Mouse (Mus musculus): Measurements from ENCODE around the gene Rgl3. TPM values are rescaled to one million over a fixed set of nuclear protein-coding genes. Genes with fewer than 3 reads are reported as not detected.

Rgl3 gene
- not detected in 2 replicates for total RNA-seq (2017)

DNA sequence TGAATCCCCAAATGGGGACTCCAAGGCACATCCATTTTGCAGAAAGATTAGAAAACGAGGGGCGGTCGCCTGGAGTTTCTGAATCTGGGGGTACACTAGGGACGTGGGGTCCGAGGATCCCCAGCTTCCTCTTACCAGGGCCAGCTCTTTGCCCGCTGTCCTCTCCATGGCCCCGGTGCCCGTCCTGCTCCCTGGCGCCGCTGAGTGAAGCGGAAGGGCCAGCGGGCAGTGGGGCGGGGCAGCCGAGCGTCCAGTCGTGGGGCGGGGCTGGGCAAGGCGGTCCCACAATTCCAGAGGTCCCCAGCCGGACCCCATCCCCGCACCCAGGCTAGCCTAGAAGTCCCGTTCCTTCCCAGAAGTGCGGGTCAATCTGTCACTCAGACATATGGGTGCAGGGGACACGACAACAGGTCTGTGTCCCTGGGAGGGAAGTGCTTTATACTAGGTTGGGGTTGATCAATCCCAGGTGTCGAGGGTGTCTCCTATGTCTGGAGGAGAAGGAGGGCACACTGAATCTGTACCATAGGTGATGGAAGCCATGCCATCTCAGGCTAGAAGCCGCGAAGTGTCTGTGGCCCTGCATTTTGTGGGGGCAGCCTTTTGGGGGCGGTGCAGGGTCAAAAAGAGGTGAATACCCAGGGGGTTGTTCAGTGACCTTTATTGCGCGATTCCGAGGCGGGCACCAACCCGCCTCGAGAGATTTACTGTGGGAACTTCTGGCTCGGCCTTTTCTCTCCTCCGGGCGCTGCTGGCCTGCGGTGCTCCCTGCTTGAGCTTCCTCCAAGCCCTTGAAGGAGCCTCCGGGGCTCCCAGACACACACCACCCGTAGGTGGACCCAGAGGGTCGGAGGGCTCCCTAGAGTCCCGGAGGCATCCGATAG lies at the start of gene Rgl3:
Gene Rgl3, minus strand, starts transcription at position 217 of the 881 bp plus-strand sequence.
- ATAC-seq (replicated peaks; ENCODE audit: low read depth, poor library complexity, severe bottlenecking): no peak

DNA sequence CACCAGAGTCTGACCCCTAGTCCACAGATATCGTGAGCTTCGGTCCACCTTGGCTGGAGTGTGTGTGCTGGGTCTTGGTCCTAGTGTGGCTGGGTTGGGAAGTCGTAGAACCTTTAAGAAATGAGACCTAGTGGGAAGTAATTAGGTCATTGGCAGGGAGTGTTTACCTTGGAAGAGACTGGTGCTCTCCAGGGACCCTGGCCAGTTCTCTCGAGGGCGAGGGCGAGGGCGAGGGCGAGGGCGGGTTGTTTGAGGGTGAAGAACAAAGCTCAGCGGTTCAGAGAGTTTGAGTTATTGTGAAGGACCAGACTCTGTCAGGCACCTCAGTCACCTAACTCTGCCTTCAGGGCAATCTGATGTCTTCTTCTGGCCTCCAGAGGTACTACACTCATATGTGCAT lies 48.6 kb upstream of the Rgl3 start:
- ATAC-seq (replicated peaks; ENCODE audit: low read depth, poor library complexity, severe bottlenecking): no peak

DNA sequence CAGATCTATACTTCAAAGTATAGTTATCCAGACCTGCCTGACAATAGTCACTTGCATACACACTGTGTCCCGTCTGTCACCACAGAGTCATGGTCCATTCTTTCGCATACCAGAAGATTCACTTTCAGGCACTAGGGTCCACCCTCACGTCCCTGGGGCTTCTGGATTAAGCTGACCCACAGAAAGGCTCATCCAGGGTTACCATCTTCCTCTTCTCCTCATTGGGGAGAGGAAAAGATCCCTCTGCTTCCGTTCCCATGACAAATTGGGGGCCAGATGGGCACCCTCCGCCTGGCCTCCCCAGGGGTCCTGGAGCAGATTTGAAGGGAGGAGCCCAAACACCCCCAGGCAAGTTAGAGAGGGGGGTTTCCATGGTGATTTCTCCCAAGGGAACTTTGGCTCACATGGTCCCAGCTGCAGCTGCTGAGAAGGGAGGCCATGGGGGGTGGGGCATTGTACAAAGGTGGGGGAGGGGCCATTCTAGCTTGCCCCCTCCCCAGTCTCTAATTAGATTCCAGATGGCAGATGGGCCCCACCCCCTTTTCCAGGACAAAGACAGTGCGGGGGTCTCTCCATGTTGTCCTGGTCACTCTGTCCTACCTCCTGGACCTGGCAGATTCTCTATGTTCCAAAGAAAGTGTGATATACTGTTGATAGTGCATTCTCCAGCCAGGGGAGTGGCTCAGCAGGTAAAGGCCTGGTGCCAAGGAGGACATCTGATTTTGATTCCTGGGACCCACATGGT lies 46.2 kb upstream of the Rgl3 start:
- no peak for ATAC-seq (replicated peaks; ENCODE audit: low read depth, poor library complexity, severe bottlenecking)

DNA sequence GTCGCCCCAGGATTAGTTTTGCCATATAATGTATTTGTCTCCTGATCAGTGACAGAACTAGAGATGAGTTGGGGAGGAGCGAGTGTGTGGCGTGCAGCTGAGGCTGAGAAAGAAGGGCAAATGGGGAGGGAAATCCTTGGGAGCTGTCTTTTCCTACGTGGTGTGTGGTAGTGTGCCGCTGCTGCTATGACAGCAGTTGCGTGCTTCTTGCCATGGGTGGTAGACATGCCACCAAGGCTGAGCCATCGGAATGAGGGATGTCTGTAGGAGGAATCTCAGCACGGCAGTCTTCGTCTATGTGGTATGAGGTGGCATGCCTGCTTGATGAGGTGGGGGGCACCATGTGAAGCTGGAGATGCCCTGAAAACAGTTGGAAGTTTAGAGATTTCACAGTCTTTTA lies 41.1 kb upstream of the Rgl3 start:
- ATAC-seq (replicated peaks; ENCODE audit: low read depth, poor library complexity, severe bottlenecking): no peak

DNA sequence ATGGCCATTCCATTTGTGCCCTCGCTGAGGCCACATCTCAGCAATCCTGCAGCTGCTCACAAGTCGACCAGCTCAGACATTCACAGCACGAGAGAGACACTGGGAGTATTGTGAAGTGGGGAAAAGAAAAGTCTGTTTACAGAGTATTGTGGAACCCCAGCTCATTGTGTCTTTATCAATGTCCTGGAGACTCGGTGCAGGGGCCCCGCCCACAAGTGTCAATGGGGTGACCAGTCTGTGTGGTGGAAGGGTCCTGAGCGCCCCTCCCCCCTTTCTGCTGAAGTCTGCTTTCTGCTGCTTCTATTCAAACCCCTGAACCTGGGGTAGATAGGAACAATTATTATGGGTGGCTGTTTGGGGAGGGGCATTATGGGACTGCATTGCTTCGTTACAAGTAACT lies 39.2 kb upstream of the Rgl3 start:
- ATAC-seq (replicated peaks; ENCODE audit: low read depth, poor library complexity, severe bottlenecking): no peak

DNA sequence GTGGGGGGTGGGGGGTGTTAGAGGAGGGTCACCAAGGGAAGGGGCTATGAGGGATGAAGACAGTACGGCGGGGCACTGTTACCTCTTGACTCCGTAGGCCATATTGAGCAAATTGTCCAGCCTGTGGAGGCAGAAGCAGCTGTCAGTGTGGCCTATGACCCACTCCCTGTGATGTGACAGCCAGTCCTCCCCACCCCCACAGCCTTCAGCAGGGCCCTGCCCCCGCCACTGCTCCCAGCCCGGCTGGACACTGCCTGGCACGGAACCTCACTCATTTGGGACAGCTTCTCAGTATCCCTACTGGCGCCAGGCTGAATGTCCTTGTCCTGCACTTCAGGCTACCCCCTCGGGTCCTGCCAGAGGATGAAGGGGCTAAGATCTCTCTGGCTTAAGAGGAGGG lies 35.3 kb upstream of the Rgl3 start:
- no peak for ATAC-seq (replicated peaks; ENCODE audit: low read depth, poor library complexity, severe bottlenecking)

DNA sequence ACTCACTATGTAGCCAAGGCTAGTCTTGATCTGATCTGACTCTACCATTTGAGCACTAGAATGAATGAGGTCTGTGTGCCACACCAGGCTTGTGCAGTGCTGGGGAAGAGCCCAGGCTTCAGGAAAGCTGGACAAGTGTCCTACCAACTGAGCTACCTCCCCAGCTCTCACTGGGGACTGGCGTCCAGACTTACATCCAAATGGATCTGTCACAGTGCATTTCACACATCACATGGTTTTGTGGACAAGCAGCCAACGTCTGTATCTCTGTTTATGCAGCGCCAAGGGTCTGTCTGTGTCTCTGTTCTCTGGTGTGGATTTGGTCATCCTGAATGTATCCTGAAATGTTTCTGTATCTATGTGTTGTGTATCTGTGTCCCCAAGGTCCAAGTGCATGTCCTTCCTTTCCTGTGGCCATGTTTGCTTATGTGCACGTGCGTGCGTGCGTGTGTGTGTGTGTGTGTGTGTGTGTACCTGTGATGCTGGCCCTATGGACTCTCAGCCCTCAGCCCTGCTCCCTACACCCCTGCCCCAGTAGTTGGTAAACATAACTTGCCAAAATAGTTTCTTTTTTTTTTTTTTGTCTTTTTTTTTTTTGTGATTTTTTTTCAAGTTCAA lies 28.1 kb upstream of the Rgl3 start:
- ATAC-seq (replicated peaks; ENCODE audit: low read depth, poor library complexity, severe bottlenecking): no peak

DNA sequence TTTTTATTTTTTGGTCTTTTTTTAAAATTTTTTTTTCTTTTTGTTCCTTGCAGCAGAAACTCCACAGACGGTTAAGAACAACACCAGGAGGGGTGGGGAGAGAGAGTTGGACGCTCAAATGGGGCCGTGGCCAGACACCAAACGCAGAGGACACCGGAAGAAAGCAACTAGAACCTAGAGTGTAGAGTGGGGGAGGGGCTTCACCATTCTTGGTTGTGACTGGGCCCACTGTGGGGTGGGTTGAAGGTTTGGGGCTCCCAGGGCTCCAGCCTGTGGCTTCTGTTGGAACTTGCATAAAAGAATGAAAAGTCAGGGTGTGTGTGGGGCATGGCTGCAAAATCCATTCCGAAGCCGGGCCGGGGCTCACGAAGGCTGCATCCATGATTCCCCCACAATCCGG lies 27.0 kb upstream of the Rgl3 start:
- ATAC-seq (replicated peaks; ENCODE audit: low read depth, poor library complexity, severe bottlenecking): no peak

DNA sequence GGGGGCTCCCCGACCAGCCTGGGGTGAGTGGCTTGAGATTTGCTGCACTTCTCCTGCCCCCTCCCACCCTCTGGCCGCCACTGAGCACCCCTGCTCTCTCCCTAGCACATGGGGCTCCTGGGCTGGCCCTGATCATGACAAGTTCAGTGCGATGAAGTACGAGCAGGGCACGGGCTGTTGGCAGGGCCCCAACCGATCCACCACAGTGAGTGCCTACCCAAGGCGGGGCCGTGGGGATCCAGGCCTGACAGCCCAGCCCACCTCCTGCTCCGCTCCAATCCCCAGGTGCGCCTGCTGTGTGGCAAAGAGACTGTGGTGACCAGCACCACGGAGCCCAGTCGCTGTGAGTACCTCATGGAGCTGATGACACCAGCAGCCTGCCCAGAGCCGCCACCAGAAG lies 23.5 kb upstream of the Rgl3 start:
- no peak for ATAC-seq (replicated peaks; ENCODE audit: low read depth, poor library complexity, severe bottlenecking)

DNA sequence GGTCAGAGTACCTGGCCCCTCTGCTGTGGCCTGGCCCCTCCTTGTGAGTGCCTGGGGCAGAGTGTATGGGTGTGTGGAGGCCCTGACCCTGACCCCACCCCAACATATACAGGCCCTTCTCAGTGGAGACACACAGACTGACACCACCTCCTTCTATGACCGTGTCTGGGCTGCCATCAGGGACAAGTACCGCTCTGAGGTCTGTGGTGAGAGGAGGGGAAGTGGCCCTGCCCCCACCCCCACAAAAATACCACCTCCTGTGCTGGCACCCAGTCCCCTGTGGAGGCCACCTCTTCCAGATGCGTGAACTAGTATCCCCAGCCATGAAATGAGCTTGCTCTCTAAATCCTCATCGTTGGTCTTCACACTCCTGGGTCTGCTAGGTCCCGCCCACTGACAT lies 21.8 kb upstream of the Rgl3 start:
- no peak for ATAC-seq (replicated peaks; ENCODE audit: low read depth, poor library complexity, severe bottlenecking)

DNA sequence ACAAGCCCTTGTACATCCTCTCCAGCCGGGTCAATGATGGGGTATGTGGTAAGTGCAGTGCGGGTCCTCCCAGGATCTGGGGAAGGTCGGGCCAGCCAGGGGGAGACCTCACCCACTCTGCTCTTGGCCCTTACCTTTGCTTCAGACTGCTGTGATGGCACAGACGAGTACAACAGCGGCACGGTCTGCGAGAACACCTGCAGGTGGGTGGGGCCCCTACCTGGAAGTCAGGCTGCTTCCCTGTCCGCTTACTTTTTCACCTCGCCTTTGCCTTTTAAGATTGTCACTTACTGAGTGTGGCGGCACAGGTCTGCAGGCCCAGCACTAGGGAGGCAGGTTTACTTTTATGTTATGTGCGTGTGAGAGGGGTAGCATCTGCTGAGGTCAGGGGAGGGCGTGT lies 15.3 kb upstream of the Rgl3 start:
- no peak for ATAC-seq (replicated peaks; ENCODE audit: low read depth, poor library complexity, severe bottlenecking)

DNA sequence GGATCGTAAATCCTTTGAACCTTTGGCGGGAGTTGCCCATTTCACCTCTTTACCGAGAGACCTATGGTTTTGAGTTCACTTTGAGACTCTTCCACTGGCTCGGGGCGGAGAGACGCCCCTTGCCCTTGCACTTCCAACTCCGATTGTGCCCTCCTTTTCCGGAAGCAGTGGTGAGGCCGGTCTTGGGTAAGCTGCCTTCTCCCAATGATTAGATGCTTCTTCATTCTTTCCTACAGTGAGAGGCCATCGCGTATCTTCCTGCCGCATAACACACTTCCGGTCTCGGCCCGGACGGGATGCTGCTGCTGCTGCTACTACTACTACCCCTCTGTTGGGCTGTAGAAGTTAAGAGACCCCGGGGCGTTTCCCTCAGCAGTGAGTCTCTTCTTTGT lies 13.9 kb upstream of the Rgl3 start:
- ATAC-seq (replicated peaks; ENCODE audit: low read depth, poor library complexity, severe bottlenecking): peak; percentile 46

DNA sequence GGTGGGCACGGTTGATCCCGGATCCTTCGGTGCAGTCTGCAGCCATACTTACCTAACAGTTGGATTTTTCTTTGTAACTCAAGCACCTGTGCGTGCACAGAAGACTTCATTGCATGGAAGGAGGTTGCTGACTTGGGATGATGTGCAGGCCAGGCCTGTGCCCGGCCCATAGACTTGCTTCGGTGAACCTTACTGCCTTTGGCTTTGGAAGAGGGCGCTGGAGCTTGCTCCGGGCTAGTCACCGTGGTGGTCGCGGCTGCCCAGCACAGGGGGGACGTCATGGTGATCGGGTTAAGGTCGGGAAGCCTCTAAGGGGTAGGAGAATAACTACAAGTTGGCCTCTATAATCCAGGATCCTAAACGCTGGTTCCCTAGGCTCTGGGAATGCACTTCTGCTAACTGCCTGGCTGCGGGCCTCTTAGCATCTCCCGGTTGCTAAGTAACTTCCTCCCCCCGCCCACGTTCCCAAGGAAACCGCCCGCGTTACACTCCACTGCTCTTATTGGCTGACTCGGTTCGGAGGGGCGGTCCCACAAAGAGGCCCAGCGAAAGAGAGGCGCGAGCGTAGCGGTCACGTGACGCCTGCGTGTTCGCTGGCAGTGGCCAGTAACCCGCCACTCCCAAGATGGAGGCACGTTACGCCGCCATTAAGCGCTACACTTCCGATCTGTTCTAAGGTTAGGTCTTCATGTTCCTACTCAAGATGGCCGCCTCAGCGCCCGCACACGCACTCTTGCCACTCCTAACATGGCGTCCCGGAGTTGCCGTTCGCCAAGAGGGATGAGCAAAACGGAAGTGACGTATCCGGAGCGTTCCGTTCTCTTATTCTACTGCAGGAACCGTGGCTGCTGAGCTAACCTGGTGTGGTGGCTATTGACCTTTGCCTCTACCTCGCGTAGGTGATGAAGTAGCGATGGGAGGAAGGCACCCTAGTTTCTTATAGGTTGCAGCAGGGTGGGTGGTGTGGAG lies 13.2 kb upstream of the Rgl3 start, which contains the start of the genes Ccdc151 and Prkcsh:
Gene Ccdc151, minus strand, starts transcription at position 441 of the 969 bp plus-strand sequence.
Gene Prkcsh, plus strand, starts transcription at position 613 of the 969 bp plus-strand sequence.
- peak; percentile 95 for ATAC-seq (replicated peaks; ENCODE audit: low read depth, poor library complexity, severe bottlenecking)

DNA sequence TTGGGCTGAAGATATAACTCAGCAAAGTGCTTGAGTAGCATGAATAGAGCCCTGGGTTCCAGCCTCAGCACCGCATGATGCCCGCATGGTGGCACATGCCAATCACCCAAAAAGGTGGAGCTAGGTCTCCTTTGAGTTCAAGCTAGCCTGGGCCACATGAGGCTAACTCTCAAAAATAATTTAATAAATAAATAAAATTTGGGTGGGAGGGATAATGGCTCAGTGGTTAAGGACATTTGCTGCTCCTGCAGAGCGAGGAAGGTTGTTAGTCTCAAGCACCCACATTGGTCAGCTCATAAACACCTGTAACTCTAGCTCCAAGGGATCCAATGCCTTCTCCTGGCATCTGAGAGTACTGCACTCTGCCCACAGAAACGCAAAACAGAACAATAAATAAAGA lies 12.4 kb upstream of the Rgl3 start:
- no peak for ATAC-seq (replicated peaks; ENCODE audit: low read depth, poor library complexity, severe bottlenecking)

DNA sequence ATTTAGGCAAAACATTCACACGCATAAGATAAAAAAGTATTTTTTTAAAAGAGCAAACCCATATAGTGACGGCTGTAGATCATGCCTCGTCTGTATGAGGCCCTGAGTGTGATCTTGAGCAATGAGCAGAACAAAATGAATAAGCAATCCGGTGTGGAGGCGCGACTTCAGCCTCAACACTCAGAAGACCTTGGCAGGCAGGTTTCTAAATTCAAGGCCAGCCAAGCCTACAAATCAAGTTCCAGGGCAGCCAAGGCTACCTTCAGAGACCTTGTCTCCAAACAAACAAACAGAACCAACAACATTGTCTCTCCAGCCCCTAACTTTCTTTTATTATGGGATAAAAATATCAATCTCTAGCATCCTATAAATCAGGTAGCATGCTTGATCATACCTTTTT lies 11.1 kb upstream of the Rgl3 start:
- ATAC-seq (replicated peaks; ENCODE audit: low read depth, poor library complexity, severe bottlenecking): no peak

DNA sequence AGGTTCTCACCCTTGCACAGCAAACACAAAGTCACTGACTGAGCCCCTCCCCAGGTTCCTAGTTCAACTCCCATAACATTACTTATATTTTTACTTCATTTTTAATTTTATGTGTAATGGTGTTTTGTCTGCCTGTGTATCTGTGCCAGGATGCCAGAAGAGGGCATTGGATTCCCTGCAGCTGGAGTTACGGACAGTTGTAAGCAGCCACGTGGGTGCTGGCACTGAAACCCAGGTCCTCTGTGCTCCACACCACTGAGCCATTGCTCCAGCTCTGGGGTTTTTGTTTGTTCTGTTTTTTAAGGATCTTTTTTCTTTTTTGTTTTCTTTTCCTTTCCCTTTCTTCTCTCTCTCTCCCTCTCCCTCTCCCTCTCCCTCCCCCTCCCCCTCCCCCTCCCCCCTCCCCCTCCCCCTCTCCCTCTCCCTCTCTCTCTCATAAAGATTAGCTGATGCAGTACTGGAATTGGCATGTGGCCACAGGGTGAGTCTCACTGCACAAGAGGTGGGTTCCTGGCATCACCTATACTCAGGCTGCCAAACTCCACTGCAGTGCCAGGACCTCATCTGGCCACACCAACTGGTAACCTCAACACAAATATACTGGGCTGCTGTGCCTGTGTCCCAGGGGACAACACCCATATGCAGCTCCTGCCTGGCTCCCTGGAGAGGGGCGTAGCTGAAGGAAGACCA lies 7.1 kb upstream of the Rgl3 start:
- no peak for ATAC-seq (replicated peaks; ENCODE audit: low read depth, poor library complexity, severe bottlenecking)

DNA sequence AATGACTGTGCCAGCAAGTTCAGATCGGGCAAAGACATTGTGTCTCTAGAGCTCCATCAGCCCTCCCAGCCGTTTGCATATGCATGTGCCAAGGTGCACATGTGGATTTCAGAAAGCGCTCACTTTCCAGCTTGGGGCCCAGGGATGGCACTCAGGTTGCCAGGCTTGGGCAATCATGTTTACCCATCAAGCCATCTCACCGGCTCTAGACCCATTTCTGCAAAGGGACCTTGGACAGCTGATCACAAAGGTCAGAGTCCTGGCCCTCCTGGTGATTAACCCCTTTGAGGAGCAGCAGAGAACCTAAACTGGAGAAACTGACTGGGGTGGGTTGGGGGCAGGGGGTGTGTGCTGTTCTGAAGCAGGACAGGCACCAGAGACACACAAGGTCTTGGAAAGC lies 3.0 kb upstream of the Rgl3 start:
- ATAC-seq (replicated peaks; ENCODE audit: low read depth, poor library complexity, severe bottlenecking): no peak

DNA sequence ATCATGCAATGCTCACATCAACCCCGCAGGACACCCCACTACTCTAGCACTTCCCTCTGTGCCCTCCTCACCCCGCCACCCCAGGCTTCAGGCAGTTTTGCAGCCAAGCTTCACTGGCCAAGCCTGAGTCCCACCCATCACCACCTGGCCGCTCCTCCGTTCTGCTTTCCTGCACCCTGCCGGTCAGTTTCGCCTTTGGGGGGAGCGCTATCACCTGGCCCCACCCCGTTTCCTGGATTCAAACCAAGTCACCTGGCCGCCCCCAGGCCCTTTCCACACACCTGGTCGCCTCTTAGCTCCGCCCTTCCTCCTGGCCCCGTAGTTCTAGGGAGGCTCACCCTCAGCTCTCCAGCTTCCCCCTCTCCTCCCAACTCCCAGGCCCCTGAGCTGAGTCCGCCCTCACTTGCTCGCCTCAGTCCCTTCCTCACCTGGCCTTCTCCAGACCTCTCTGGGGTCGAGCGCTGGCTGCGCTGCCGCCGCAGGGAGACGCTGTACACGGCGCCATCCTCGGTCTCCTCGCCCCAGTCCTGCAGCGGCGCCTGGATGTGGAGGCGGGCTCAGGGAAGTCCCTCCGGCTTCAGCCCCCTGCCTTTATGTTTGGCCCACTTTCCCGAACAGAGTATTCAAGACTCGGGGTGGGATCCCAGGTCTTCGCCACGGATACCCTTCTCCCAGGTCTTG lies 685 bp downstream of the Rgl3 start:
- ATAC-seq (replicated peaks; ENCODE audit: low read depth, poor library complexity, severe bottlenecking): 0 out of 2 replicates have a peak, but pooled peaks have one; percentile 37

All from common myeloid progenitor, adult 5-6 weeks (primary cell).